Mouse (Mus musculus) kidney, adult 2 months (tissue): ENCODE data around the gene Bloc1s1. TPM values are rescaled to one million over a fixed set of nuclear protein-coding genes. Genes with fewer than 3 reads are reported as not detected.

Source experiments
- DNase-seq: peaks from one replicate; pipeline ENCODE4 v3.0.0; 2021
- H3K27ac ChIP-seq: fragments of 200-500 bp; 2 replicates; pipeline ENCODE4 v1.5.1; 2012; ENCODE audit warnings: low read depth, low read length, control low read depth, inconsistent platforms; ENCODE audit not compliant: insufficient read depth
- H3K27me3 ChIP-seq: fragments of 200-500 bp; replicated peaks from 2 replicates; pipeline ENCODE4 v1.6.1; 2012; ENCODE audit warnings: mild to moderate bottlenecking, moderate library complexity, low read length, inconsistent platforms; ENCODE audit not compliant: control insufficient read depth, insufficient read depth
- H3K36me3 ChIP-seq: fragments of 200-500 bp; 2 replicates; pipeline ENCODE4 v1.6.1; 2012; ENCODE audit warnings: mild to moderate bottlenecking, moderate library complexity, low read length, inconsistent platforms; ENCODE audit not compliant: control insufficient read depth, insufficient read depth
- H3K4me1 ChIP-seq: fragments of 200-500 bp; 2 replicates; pipeline ENCODE4 v1.6.1; 2011; ENCODE audit warnings: low read length; ENCODE audit not compliant: control insufficient read depth, insufficient read depth
- H3K4me3 ChIP-seq: fragments of 200-500 bp; 2 replicates; pipeline ENCODE4 v1.5.1; 2011; ENCODE audit warnings: mild to moderate bottlenecking, low read depth, low read length, control low read depth; ENCODE audit not compliant: insufficient read depth
- CTCF ChIP-seq: fragments of 200-500 bp; conservative IDR thresholded peaks from 2 replicates; pipeline ENCODE4 v1.5.1; 2011; ENCODE audit warnings: low read depth, mild to moderate bottlenecking, control low read depth, low read length, moderate library complexity, mixed read lengths; ENCODE audit not compliant: insufficient read depth, insufficient read length
- POLR2A ChIP-seq: fragments of 200-500 bp; IDR thresholded peaks from one replicate; pipeline ENCODE4 v1.6.1; 2011; ENCODE audit warnings: low read depth, low read length, control low read depth
- WGBS: fragments of 180-500 bp; shearing (Covaris S2); methylation state at CpG from one replicate; pipeline ENCODE4 v1.1.7; 2018; 5-methylcytosine and 5-hydroxymethylcytosine counted together
- polyA plus RNA-seq: library from polyadenylated mRNA; depleted of rRNA; stranded (reverse); fragments of >200 nt; gene quantifications from 2 replicates; pipeline ENCODE4 v1.2.3, GENCODE M21; 2012

The Bloc1s1 gene
- polyA plus RNA-seq, 1 experiment = 365 TPM

GRCm38 (mm10) chr10:128937756-128938390 lies 14.0 kb upstream of the Bloc1s1 start:
- no peak for DNase-seq
- TF ChIP-seq POLR2A (no peak), CTCF (no peak)
- 70% methylated on average over 12 of the region's 12 CpGs for WGBS

GRCm38 (mm10) chr10:128935826-128936440 lies 12.1 kb upstream of the Bloc1s1 start:
- 82% methylated on average over 8 of the region's 8 CpGs for WGBS
- TF ChIP-seq CTCF (no peak), POLR2A (no peak)
- H3K4me1 ChIP-seq = peaks cover 14% of the 10 kb centered on the region
- no peak overlapping the region for H3K4me3 ChIP-seq
- H3K27ac ChIP-seq = no peak overlapping the region
- DNase-seq = no peak
- no peaks in the 10 kb centered on the region for H3K27me3 ChIP-seq
- no peaks in the 10 kb centered on the region for H3K36me3 ChIP-seq

More at GRCm38 (mm10) chr10:128937756-128938390, 14.0 kb upstream of the Bloc1s1 start:
- Histone ChIP-seq H3K27me3 (no peaks in the 10 kb centered on the region), H3K36me3 (no peaks in the 10 kb centered on the region), H3K27ac (no peak overlapping the region), H3K4me1 (peaks cover 14% of the 10 kb centered on the region), H3K4me3 (no peak overlapping the region)

GRCm38 (mm10) chr10:128934997-128935787 lies 11.4 kb upstream of the Bloc1s1 start:
- DNase-seq = no peak
- Histone ChIP-seq H3K4me3 (no peak overlapping the region), H3K27me3 (no peaks in the 10 kb centered on the region), H3K27ac (no peak overlapping the region), H3K4me1 (peaks cover 14% of the 10 kb centered on the region), H3K36me3 (no peaks in the 10 kb centered on the region)
- TF ChIP-seq CTCF = no peak
- no peak for TF ChIP-seq POLR2A
- 72% methylated on average over 7 of the region's 7 CpGs for WGBS

GRCm38 (mm10) chr10:128933976-128934721 lies 10.3 kb upstream of the Bloc1s1 start:
- no peak for DNase-seq
- Histone ChIP-seq H3K36me3 (no peaks in the 10 kb centered on the region), H3K27ac (no peak overlapping the region), H3K4me3 (peak overlapping the region; percentile 44), H3K4me1 (peaks cover 13% of the 10 kb centered on the region), H3K27me3 (no peaks in the 10 kb centered on the region)
- TF ChIP-seq CTCF (no peak), POLR2A (no peak)
- WGBS = 6% methylated on average over 21 of the region's 21 CpGs

- peak within 1 kb of the TSS; percentile 44 for H3K4me3 ChIP-seq
- TF ChIP-seq CTCF = no peak
- TF ChIP-seq POLR2A = no peak
- DNase-seq = peak; percentile 53
- H3K27me3 ChIP-seq = no peaks in the 10 kb centered on the region
- H3K36me3 ChIP-seq = no peaks in the 10 kb centered on the region
- WGBS = 3% methylated on average over 26 of the region's 26 CpGs
- H3K4me1 ChIP-seq = peaks cover 10% of the 10 kb centered on the region
- H3K27ac ChIP-seq = no peak within 1 kb of the TSS
Observed at GRCm38 (mm10) chr10:128933574-128933973, 9.7 kb upstream of the Bloc1s1 start, which contains the start of gene Itga7. Itga7 (plus strand) TSS chr10:128933818.

- H3K4me3 ChIP-seq = no peak overlapping the region
- peaks cover 6% of the 10 kb centered on the region; the same call in 1 of the 2 replicates for H3K4me1 ChIP-seq
- 38% methylated on average over 2 of the region's 2 CpGs for WGBS
- DNase-seq = no peak
- TF ChIP-seq CTCF = no peak
- no peak for TF ChIP-seq POLR2A
- no peak overlapping the region for H3K27ac ChIP-seq
- H3K27me3 ChIP-seq = no peaks in the 10 kb centered on the region
- no peaks in the 10 kb centered on the region for H3K36me3 ChIP-seq
Observed at GRCm38 (mm10) chr10:128931441-128931840, 7.6 kb upstream of the Bloc1s1 start.
